Mouse (Mus musculus) heart, postnatal 36 days (tissue): ENCODE measurements around the gene Zfp281. TPM values are rescaled to one million over a fixed set of nuclear protein-coding genes. Genes with fewer than 3 reads are reported as not detected.
A peak's percentile ranks its signal among the peaks of the same experiment; 100 is the strongest.

Experiments
- DNase-seq, 2 experiments: peaks; one replicate each; pipeline ENCODE4 v3.0.0; 2021 to 2022
- intact Hi-C: fragments of 180-260 bp; cut with DNase I; formaldehyde crosslinking; loops from one replicate; pipeline ENCODE4 v1.15.1; 2025
- total RNA-seq, 2 experiments: library from RNA; stranded (reverse); gene quantifications; 2 replicates each; pipeline ENCODE4 v1.2.3; 2021

Zfp281 gene
- total RNA-seq, 2 experiments from 2014 or later = 10.1 to 11.4 TPM

- intact Hi-C loops = no loop called here
- DNase-seq = no peak
Measured at GRCm38 (mm10) chr1:136608339-136609261, 16.1 kb upstream of the Zfp281 start.

GRCm38 (mm10) chr1:136611803-136612202 is 12.9 kb upstream of the Zfp281 start:
- intact Hi-C loops = no loop called here
- DNase-seq = no peak

GRCm38 (mm10) chr1:136613300-136613751 is 11.4 kb upstream of the Zfp281 start:
- DNase-seq = no peak
- intact Hi-C loops = no loop called here

GRCm38 (mm10) chr1:136614748-136615440 is 9.8 kb upstream of the Zfp281 start:
- no peak for DNase-seq
- intact Hi-C loops = no loop called here

GRCm38 (mm10) chr1:136617163-136617788 is 7.4 kb upstream of the Zfp281 start:
- no peak for DNase-seq
- intact Hi-C loops = no loop called here

- intact Hi-C loops = no loop called here
- no peak for DNase-seq
Measured at GRCm38 (mm10) chr1:136618570-136618969, 6.1 kb upstream of the Zfp281 start.

- intact Hi-C loops = loop anchor here (5.0 to 10.0 kb wide), 3 partner anchors 57 to 210 kb away; partner anchors contain the start of gene Ddx59
- peak in 1 of 2 experiments; percentile 41 for DNase-seq
Measured at GRCm38 (mm10) chr1:136625019-136625895, 556 bp downstream of the Zfp281 start.

- DNase-seq = no peak
- intact Hi-C loops = loop anchor here (5.0 to 10.0 kb wide), 3 partner anchors 56 to 211 kb away; partner anchors contain the start of gene Ddx59
Measured at GRCm38 (mm10) chr1:136626141-136626540, 1.4 kb downstream of the Zfp281 start.

GRCm38 (mm10) chr1:136626756-136627155 is 2.1 kb downstream of the Zfp281 start:
- no peak for DNase-seq
- intact Hi-C loops = loop anchor here (5.0 to 10.0 kb wide), 3 partner anchors 56 to 212 kb away; partner anchors contain the start of gene Ddx59

GRCm38 (mm10) chr1:136627591-136627990 is 2.9 kb downstream of the Zfp281 start:
- intact Hi-C loops = loop anchor here (5.0 to 10.0 kb wide), 3 partner anchors 55 to 213 kb away; partner anchors contain the start of gene Ddx59

GRCm38 (mm10) chr1:136632891-136633290 is 8.2 kb downstream of the Zfp281 start:
- no peak for DNase-seq
- intact Hi-C loops = no loop called here

More at GRCm38 (mm10) chr1:136627591-136627990, 2.9 kb downstream of the Zfp281 start:
- DNase-seq = no peak

GRCm38 (mm10) chr1:136635644-136636043 is 10.9 kb downstream of the Zfp281 start:
- intact Hi-C loops = no loop called here
- DNase-seq = no peak

GRCm38 (mm10) chr1:136636946-136637345 is 12.2 kb downstream of the Zfp281 start:
- intact Hi-C loops = no loop called here
- no peak for DNase-seq

- no peak for DNase-seq
- intact Hi-C loops = no loop called here
Measured at GRCm38 (mm10) chr1:136637696-136638095, 13.0 kb downstream of the Zfp281 start.

GRCm38 (mm10) chr1:136638211-136638610 is 13.5 kb downstream of the Zfp281 start:
- intact Hi-C loops = no loop called here
- DNase-seq = no peak

- intact Hi-C loops = no loop called here
Measured at GRCm38 (mm10) chr1:136638699-136639098, 14.0 kb downstream of the Zfp281 start.

GRCm38 (mm10) chr1:136639221-136639620 is 14.5 kb downstream of the Zfp281 start:
- no peak for DNase-seq
- intact Hi-C loops = no loop called here

More at GRCm38 (mm10) chr1:136638699-136639098, 14.0 kb downstream of the Zfp281 start:
- DNase-seq = no peak

GRCm38 (mm10) chr1:136642701-136643100 is 18.0 kb downstream of the Zfp281 start:
- intact Hi-C loops = no loop called here
- no peak for DNase-seq

- DNase-seq = no peak
- intact Hi-C loops = no loop called here
Measured at GRCm38 (mm10) chr1:136644486-136644885, 19.8 kb downstream of the Zfp281 start.
